Mouse (Mus musculus) embryonic fibroblast, embryonic 13.5 days (primary cell): ENCODE measurements around the gene Ears2.

Experiments used
- CTCF ChIP-seq: IDR thresholded peaks from 2 replicates; pipeline ENCODE4 v1.5.1; 2011; ENCODE audit warnings: mild to moderate bottlenecking, control low read depth, low read length, moderate library complexity, borderline replicate concordance; ENCODE audit not compliant: insufficient read depth
- POLR2A ChIP-seq: IDR thresholded peaks from 2 replicates; pipeline ENCODE4 v1.6.1; 2011; ENCODE audit warnings: low read depth, mild to moderate bottlenecking, control low read depth, low read length, moderate library complexity

DNA sequence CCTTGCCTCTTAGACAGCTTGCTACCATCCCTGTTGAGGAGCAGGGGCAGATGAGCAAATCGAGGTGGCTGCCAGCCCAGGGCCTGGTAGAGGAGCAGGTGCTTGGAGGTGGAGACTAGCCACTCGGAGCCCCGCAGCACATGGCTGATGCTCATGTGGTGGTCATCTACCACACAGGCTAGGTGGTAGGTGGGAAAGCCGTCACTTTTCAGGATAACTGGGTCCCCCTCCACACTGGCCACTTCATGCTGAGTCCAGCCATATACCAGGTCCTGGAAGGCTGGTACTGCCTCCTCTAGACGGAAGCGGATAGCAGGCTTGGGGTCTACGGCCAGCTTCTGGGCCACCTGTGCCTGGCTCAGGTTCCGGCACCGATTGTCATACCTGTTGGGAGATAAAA lies 18.9 kb downstream of the Ears2 start:
- TF ChIP-seq CTCF: no peak
- no peak for TF ChIP-seq POLR2A
